In the genomic region with DNA sequence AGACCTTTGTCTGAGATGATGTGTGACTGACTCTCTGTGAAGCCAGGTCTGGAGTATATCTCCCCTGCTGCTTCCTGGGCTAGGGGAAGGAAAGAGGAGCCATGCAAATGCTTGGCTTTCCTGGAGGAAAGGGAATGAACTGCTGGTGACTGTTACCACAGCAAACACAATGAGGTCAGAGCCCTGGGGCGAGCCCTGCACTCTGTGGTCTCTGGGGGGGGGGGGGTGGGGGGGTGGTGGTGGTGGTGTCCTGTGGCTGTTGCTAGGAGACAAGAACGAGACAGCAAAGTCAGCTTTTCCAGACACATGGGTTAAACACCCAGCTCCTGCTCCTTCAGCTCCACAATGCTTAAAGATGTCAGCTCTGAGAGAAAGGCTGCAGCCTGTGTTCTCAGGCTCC, we compare ENCODE assay signal across 23 mouse cellular contexts. TPM values are rescaled to one million over a fixed set of nuclear protein-coding genes. Genes with fewer than 3 reads are reported as not detected.
DNase-seq lines count a peak whose midpoint lies in the region; ATAC-seq and TF ChIP-seq lines count a peak whose summit lies in the region.
"Had no signal": no experiment of that assay in that cellular context is flagged by ENCODE, and none has a peak within 500 bp of the region (broad histone marks: within the 10 kb centered on the region; RNA-seq: fewer than 3 reads in every experiment).

No protein-coding gene starts in this region.

- H3K4me3 ChIP-seq in gastrocnemius, adult 2 months = no peak overlapping the region
- no peak overlapping the region for H3K4me3 ChIP-seq in heart, postnatal 0 days (ENCODE audit: low read depth, low read length)
- H3K4me3 ChIP-seq: forebrain, embryonic 10.5 days; limb, embryonic 13.5 days; midbrain, embryonic 12.5 days; neural tube, embryonic 12.5 days had no signal

- H3K27ac ChIP-seq in gastrocnemius, adult 2 months = peak overlapping the region; percentile 82
- peak overlapping the region; percentile 46 for H3K27ac ChIP-seq in heart, postnatal 0 days (ENCODE audit: low read depth)
- H3K27ac ChIP-seq: forebrain, embryonic 10.5 days; limb, embryonic 13.5 days; midbrain, embryonic 12.5 days; neural tube, embryonic 12.5 days had no signal

- peaks cover 98% of the 10 kb centered on the region for H3K36me3 ChIP-seq in heart, postnatal 0 days (replicated peaks; ENCODE audit: control insufficient read depth, insufficient read depth, low read length)

- ATAC-seq in heart, postnatal 0 days (ENCODE audit: insufficient read depth, low read depth) = peak; percentile 68
- ATAC-seq in common myeloid progenitor, adult 5-6 weeks (replicated peaks; ENCODE audit: low read depth, poor library complexity, severe bottlenecking) = peak; percentile 58
- ATAC-seq: hindbrain, embryonic 16.5 days; intestine, embryonic 16.5 days had no signal

- intact Hi-C loops in gastrocnemius, adult 2 months (cut with DNase I) = no loop called here
- intact Hi-C loops in gastrocnemius, postnatal 36 days (cut with DNase I) = no loop called here

- H3K4me2 ChIP-seq in heart, postnatal 0 days (ENCODE audit: low read depth, low read length) = no peak overlapping the region
- H3K4me2 ChIP-seq: limb, embryonic 13.5 days; midbrain, embryonic 12.5 days; neural tube, embryonic 12.5 days had no signal

- no peak for TF ChIP-seq CTCF in gastrocnemius, adult 2 months (IDR thresholded peaks at IDR 0.05)
- TF ChIP-seq CTCF in heart, postnatal 0 days (IDR thresholded peaks at IDR 0.05; ENCODE audit: low read depth) = no peak

- 31% methylated on average over 2 of the region's 2 CpGs for WGBS in heart, postnatal 0 days

- no peak for TF ChIP-seq EP300 in heart, postnatal 0 days (IDR thresholded peaks at IDR 0.05; ENCODE audit: low read depth)

- H3K9ac ChIP-seq in heart, postnatal 0 days (replicated peaks; ENCODE audit: low read depth, low read length) = no peak overlapping the region
- H3K9ac ChIP-seq: limb, embryonic 13.5 days; midbrain, embryonic 12.5 days; neural tube, embryonic 12.5 days had no signal

- H3K4me1 ChIP-seq in heart, postnatal 0 days (ENCODE audit: control insufficient read depth, insufficient read depth) = no peaks in the 10 kb centered on the region
- H3K4me1 ChIP-seq: forebrain, embryonic 10.5 days; limb, embryonic 13.5 days; midbrain, embryonic 12.5 days; neural tube, embryonic 12.5 days had no signal

- DNase-seq in gastrocnemius, adult 2 months = no peak
- DNase-seq in gastrocnemius, adult 18-20 months (ENCODE audit: low spot score) = no peak
- DNase-seq in heart, postnatal 0 days (ENCODE audit: low spot score) = no peak
- DNase-seq in heart, adult 18-20 months = no peak
- peak; percentile 62 for DNase-seq in 416B (ENCODE audit: low read depth)
- DNase-seq in cerebellum, postnatal 36 days = no peak
- no peak for DNase-seq in gastrocnemius, postnatal 36 days
- DNase-seq: adrenal gland, adult 2 months; cerebellum, adult 9-11 months; kidney, postnatal 4 days; lung, adult 18-20 months; lung, postnatal 14 days; right cerebral cortex, adult 18-20 months; thymus, postnatal 14 days had no signal

- H3K27me3 ChIP-seq in heart, postnatal 0 days (ENCODE audit: control insufficient read depth, insufficient read depth, low read length) = no peaks in the 10 kb centered on the region
- H3K27me3 ChIP-seq: limb, embryonic 13.5 days; midbrain, embryonic 12.5 days; neural tube, embryonic 12.5 days had no signal

- no peaks in the 10 kb centered on the region for H3K9me3 ChIP-seq in heart, postnatal 0 days (replicated peaks; ENCODE audit: control insufficient read depth, low read length)
- H3K9me3 ChIP-seq: forebrain, embryonic 10.5 days; G1E; limb, embryonic 13.5 days; midbrain, embryonic 12.5 days; neural tube, embryonic 12.5 days had no signal

RNA-seq across cellular contexts. Expression of a gene that starts 10.5 kb away (rescaled TPM):
- total RNA-seq in gastrocnemius, adult 2 months (2021) = 10 to 100 TPM; 39.4 to 44.3 TPM
- total RNA-seq in gastrocnemius, adult 18-20 months (2021) = 10 to 100 TPM; 42.1 to 43.5 TPM
- 11.6 and 31.6 TPM in 2 replicates for total RNA-seq in heart, postnatal 0 days (2014; rRNA removed; ENCODE audit: low replicate concordance)
- polyA plus RNA-seq in heart, postnatal 0 days (2015; fragmentation: Nextera tagmentation; extraction: Ambion mirVana) = 13.3 and 14.7 TPM in 2 replicates
- 10 to 100 TPM; 55.0 to 56.6 TPM for total RNA-seq in heart, adult 18-20 months (2021)
- total RNA-seq in common myeloid progenitor, adult 5-6 weeks (2017) = 11.9 and 17.5 TPM in 2 replicates
- total RNA-seq in gastrocnemius, postnatal 36 days (2021) = 10 to 100 TPM; 37.2 to 38.2 TPM

RNA-seq across cellular contexts. Expression of a gene that starts 25.2 kb away (rescaled TPM):
- total RNA-seq in gastrocnemius, adult 2 months (2021) = 10 to 100 TPM; 66.3 to 72.8 TPM
- 10 to 100 TPM; 69.1 to 73.4 TPM for total RNA-seq in gastrocnemius, adult 18-20 months (2021)
- total RNA-seq in heart, postnatal 0 days (2014; rRNA removed; ENCODE audit: low replicate concordance) = 78.5 and 101 TPM in 2 replicates
- polyA plus RNA-seq in heart, postnatal 0 days (2015; fragmentation: Nextera tagmentation; extraction: Ambion mirVana) = 26.8 and 27.7 TPM in 2 replicates
- total RNA-seq in heart, adult 18-20 months (2021) = 10 to 100 TPM; 70.7 to 71.3 TPM
- 128 and 173 TPM in 2 replicates for total RNA-seq in common myeloid progenitor, adult 5-6 weeks (2017)
- 10 to 100 TPM; 60.4 to 62.0 TPM for total RNA-seq in gastrocnemius, postnatal 36 days (2021)

RNA-seq across cellular contexts. Expression of a gene that starts 42.6 kb away (rescaled TPM):
- 1 to 10 TPM; 4.6 to 6.6 TPM for total RNA-seq in gastrocnemius, adult 2 months (2021)
- 1 to 10 TPM; 3.9 to 7.8 TPM for total RNA-seq in gastrocnemius, adult 18-20 months (2021)
- total RNA-seq in heart, postnatal 0 days (2014; rRNA removed; ENCODE audit: low replicate concordance) = 10.4 and 10.7 TPM in 2 replicates
- polyA plus RNA-seq in heart, postnatal 0 days (2015; fragmentation: Nextera tagmentation; extraction: Ambion mirVana) = 2.6 TPM in 2 replicates
- total RNA-seq in heart, adult 18-20 months (2021) = 10 to 100 TPM; 21.8 to 23.6 TPM
- 47.9 and 84.6 TPM in 2 replicates for total RNA-seq in common myeloid progenitor, adult 5-6 weeks (2017)
- total RNA-seq in gastrocnemius, postnatal 36 days (2021) = 1 to 10 TPM; 6.0 to 6.2 TPM

RNA-seq across cellular contexts. Expression of a gene that starts 48.8 kb away (rescaled TPM):
- 1 to 10 TPM; 8.7 to 9.7 TPM for total RNA-seq in gastrocnemius, adult 2 months (2021)
- 1 to 10 TPM; 7.3 to 7.8 TPM for total RNA-seq in gastrocnemius, adult 18-20 months (2021)
- 5.0 and 11.4 TPM in 2 replicates for total RNA-seq in heart, postnatal 0 days (2014; rRNA removed; ENCODE audit: low replicate concordance)
- 26.5 and 26.7 TPM in 2 replicates for polyA plus RNA-seq in heart, postnatal 0 days (2015; fragmentation: Nextera tagmentation; extraction: Ambion mirVana)
- 10 to 100 TPM; 10.2 TPM for total RNA-seq in heart, adult 18-20 months (2021)
- total RNA-seq in common myeloid progenitor, adult 5-6 weeks (2017) = 39.3 and 60.3 TPM in 2 replicates
- total RNA-seq in gastrocnemius, postnatal 36 days (2021) = 1 to 10 TPM; 6.9 to 9.7 TPM

RNA-seq across cellular contexts. Expression of a gene that starts 54.4 kb away (rescaled TPM):
- not detected for total RNA-seq in gastrocnemius, adult 2 months (2021)
- not detected for total RNA-seq in gastrocnemius, adult 18-20 months (2021)
- total RNA-seq in heart, postnatal 0 days (2014; rRNA removed; ENCODE audit: low replicate concordance) = not detected in 2 replicates
- 0.77 and 1.2 TPM in 2 replicates for polyA plus RNA-seq in heart, postnatal 0 days (2015; fragmentation: Nextera tagmentation; extraction: Ambion mirVana)
- under 1 TPM in 1 of 2 experiments, not detected in 1; 0.22 TPM for total RNA-seq in heart, adult 18-20 months (2021)
- total RNA-seq in common myeloid progenitor, adult 5-6 weeks (2017) = 0.46 and 0.87 TPM in 2 replicates
- total RNA-seq in gastrocnemius, postnatal 36 days (2021) = not detected
- total RNA-seq: hematopoietic stem cell, adult 5-6 weeks had no signal
